Mouse (Mus musculus) testis, adult 2 months (tissue): ENCODE data around the gene Tnfsf13.

Source experiments
- CTCF ChIP-seq: fragments of 200-500 bp; IDR thresholded peaks from 2 replicates; pipeline ENCODE4 v1.5.1; 2012; ENCODE audit warnings: low read depth, mild to moderate bottlenecking, inconsistent platforms, low read length, moderate library complexity; ENCODE audit not compliant: control insufficient read depth, insufficient read depth, insufficient replicate concordance
- POLR2A ChIP-seq: fragments of 200-500 bp; IDR thresholded peaks from 2 replicates; pipeline ENCODE4 v1.6.1; 2012; ENCODE audit warnings: low read depth, mild to moderate bottlenecking, inconsistent platforms, low read length, moderate library complexity; ENCODE audit not compliant: control insufficient read depth

DNA sequence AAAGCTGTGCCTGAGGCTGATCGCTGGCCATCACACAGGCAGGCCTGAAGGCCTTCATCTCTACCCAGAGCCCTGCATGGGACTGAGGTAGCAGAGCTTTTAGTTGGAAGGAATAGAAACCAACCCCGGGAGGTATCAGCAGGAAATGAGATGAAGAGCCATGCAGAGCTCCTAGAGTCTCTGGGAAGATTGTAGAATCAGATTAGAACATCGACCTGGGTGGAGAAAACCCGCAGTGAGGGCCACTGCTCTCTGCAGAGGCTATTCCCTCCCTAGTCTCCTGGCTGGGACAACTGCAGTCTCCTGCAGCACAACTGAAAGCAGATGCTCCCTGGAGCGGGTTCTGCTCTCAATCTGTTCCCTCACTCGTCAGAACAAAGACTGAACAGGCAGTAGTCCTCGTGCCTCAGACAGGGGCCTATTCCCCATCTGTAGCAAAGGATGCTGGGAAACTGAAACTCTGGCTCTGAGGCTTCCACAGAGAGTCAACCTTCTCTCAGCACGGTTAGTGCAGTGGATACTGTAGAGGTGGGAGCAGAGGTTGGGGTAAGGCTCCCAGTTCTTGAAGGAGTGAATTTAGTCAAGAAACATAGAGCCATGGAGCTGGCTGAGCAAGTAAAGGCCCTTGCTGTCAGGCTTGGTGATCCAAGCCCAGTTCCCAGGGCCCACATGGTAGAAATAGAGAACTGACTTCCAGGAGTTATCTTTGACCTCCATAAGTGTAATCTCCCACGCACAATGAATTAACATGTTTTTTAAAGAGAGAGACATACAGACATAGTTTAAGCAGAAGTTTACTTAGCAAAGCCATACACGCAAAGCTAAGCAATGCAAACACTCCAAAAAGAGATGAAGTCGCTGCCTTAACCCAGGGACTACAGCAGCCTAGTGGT, 24.2 kb upstream of the Tnfsf13 start:
- TF ChIP-seq CTCF = no peak
- TF ChIP-seq POLR2A = no peak
